14 mouse cellular contexts compared by ENCODE assay signal in the genomic region with DNA sequence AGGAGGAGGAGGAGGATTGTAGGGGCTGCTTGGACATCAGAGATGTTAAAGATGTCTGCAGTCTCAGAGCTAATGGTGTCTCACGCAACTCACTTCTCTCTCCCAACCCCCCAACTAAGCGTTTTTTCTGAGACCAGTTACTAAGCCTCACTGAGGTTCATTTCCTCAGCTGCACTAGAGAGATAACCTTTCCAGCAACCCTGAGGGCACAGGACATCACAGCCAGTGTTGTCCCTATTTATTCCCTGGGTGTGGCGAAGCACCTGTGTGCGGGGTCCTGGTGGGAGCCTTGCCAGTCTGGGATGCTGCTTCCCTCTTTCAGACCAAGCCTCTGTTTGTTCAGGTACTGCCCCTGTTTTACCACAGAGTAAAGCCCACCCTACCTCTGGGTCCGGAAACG. TPM values are rescaled to one million over a fixed set of nuclear protein-coding genes. Genes with fewer than 3 reads are reported as not detected.
DNase-seq lines count a peak whose midpoint lies in the region; ATAC-seq and TF ChIP-seq lines count a peak whose summit lies in the region.
"Had no signal": no experiment of that assay in that cellular context is flagged by ENCODE, and none has a peak within 500 bp of the region (broad histone marks: within the 10 kb centered on the region; RNA-seq: fewer than 3 reads in every experiment).

No protein-coding gene starts in this region.

- H3K9me3 ChIP-seq in heart, embryonic 12.5 days (replicated peaks), result no peaks in the 10 kb centered on the region
- H3K9me3 ChIP-seq in liver, embryonic 14.5 days (ENCODE audit: control insufficient read depth, low read length), result no peaks in the 10 kb centered on the region
- H3K9me3 ChIP-seq: limb, embryonic 10.5 days had no signal

- H3K9ac ChIP-seq in heart, embryonic 12.5 days, result 0 out of 2 replicates have a peak overlapping the region, but pooled peaks have one; percentile 2
- no peak overlapping the region for H3K9ac ChIP-seq in liver, embryonic 14.5 days (replicated peaks)

- no peak overlapping the region for H3K27ac ChIP-seq in heart, embryonic 12.5 days (ENCODE audit: poor library complexity, severe bottlenecking)
- peak overlapping the region; percentile 78 for H3K27ac ChIP-seq in layer of hippocampus, adult 2 months
- peak overlapping the region; percentile 91 for H3K27ac ChIP-seq in brown adipose tissue, adult 24 weeks (replicated peaks; ENCODE audit: low read depth, low read length)
- no peak overlapping the region for H3K27ac ChIP-seq in liver, embryonic 14.5 days
- H3K27ac ChIP-seq: limb, embryonic 10.5 days had no signal

- no peak for ATAC-seq in heart, embryonic 12.5 days (ENCODE audit: insufficient number of reproducible peaks, low FRiP score)
- peak; percentile 70 for ATAC-seq in liver, embryonic 14.5 days (ENCODE audit: insufficient read depth)
- ATAC-seq: activated CD4-positive, CD25-positive, alpha-beta regulatory T cell, adult 4 months had no signal

- peaks cover 79% of the 10 kb centered on the region for H3K4me1 ChIP-seq in heart, embryonic 12.5 days (replicated peaks)
- H3K4me1 ChIP-seq in brown adipose tissue, adult 24 weeks (ENCODE audit: control insufficient read depth, insufficient read depth, insufficient read length, low read length), result peaks cover 68% of the 10 kb centered on the region
- H3K4me1 ChIP-seq in liver, embryonic 14.5 days (replicated peaks; ENCODE audit: control insufficient read depth in 2 of 2, insufficient read depth in 2 of 2, low read length in 1 of 2), result peaks cover 14 to 33% of the 10 kb centered on the region in 2 experiments

- peaks cover 4% of the 10 kb centered on the region; the same call in 1 of the 2 replicates for H3K36me3 ChIP-seq in heart, embryonic 12.5 days
- no peaks in the 10 kb centered on the region for H3K36me3 ChIP-seq in liver, embryonic 14.5 days (replicated peaks; ENCODE audit: control insufficient read depth, insufficient read depth, low read depth)
- H3K36me3 ChIP-seq: limb, embryonic 10.5 days had no signal

- WGBS in heart, embryonic 12.5 days, result 50% methylated on average over 6 of the region's 6 CpGs
- WGBS in liver, embryonic 14.5 days (ENCODE audit: insufficient replicate concordance), result 18% methylated on average over 6 of the region's 6 CpGs

- DNase-seq in heart, adult 9 months (ENCODE audit: low spot score in 2 of 2), result no peak
- no peak for DNase-seq in layer of hippocampus, adult 2 months (ENCODE audit: low spot score in 2 of 2)
- no peak for DNase-seq in layer of hippocampus, adult 11-12 months (ENCODE audit: low spot score)
- DNase-seq in liver, embryonic 14.5 days (ENCODE audit: low read depth in 3 of 3, low spot score in 3 of 3), result no peak
- no peak for DNase-seq in embryo, embryonic 11 days
- no peak for DNase-seq in frontal cortex, postnatal 25 days (ENCODE audit: low spot score in 2 of 2)
- DNase-seq: cerebellum, adult 9-10 months; heart, postnatal 36 days; kidney, adult 18-20 months; thymus, postnatal 4 days had no signal

- H3K4me3 ChIP-seq in heart, embryonic 12.5 days, result no peak overlapping the region
- H3K4me3 ChIP-seq in layer of hippocampus, adult 2 months, result no peak overlapping the region
- no peak overlapping the region for H3K4me3 ChIP-seq in brown adipose tissue, adult 24 weeks (ENCODE audit: insufficient read depth, low read depth, low read length)
- no peak overlapping the region for H3K4me3 ChIP-seq in liver, embryonic 14.5 days (ENCODE audit: insufficient read depth in 1 of 2, low read depth in 2 of 2, low read length in 2 of 2)
- H3K4me3 ChIP-seq: limb, embryonic 10.5 days had no signal

- no peak for TF ChIP-seq EP300 in liver, embryonic 14.5 days (IDR thresholded peaks at IDR 0.05; ENCODE audit: low read depth)

- H3K27me3 ChIP-seq in heart, embryonic 12.5 days (replicated peaks), result no peaks in the 10 kb centered on the region
- H3K27me3 ChIP-seq in liver, embryonic 14.5 days (ENCODE audit: control insufficient read depth, insufficient read depth, low read length), result no peaks in the 10 kb centered on the region

- no peak overlapping the region for H3K4me2 ChIP-seq in heart, embryonic 12.5 days
- H3K4me2 ChIP-seq in liver, embryonic 14.5 days (ENCODE audit: low read depth), result peak overlapping the region; percentile 58

- no peak for TF ChIP-seq CTCF in layer of hippocampus, adult 2 months (conservative IDR thresholded peaks at IDR 0.05)
- no peak for TF ChIP-seq CTCF in liver, embryonic 14.5 days (IDR thresholded peaks at IDR 0.05; ENCODE audit: low read depth)

RNA-seq across cellular contexts. Expression of gene Sorbs1, which starts 23.9 kb away (rescaled TPM):
- polyA plus RNA-seq in heart, embryonic 12.5 days (2016; fragmentation: Nextera tagmentation; extraction: Ambion mirVana), result 86.6 and 89.3 TPM in 2 replicates
- 100 to 1,000 TPM; 222 to 229 TPM for total RNA-seq in layer of hippocampus, adult 2 months (2021)
- polyA plus RNA-seq in brown adipose tissue, adult 24 weeks (2012; ENCODE audit: insufficient read depth, insufficient read length, missing spikeins), result 254 and 431 TPM in 2 replicates
- polyA plus RNA-seq in liver, embryonic 14.5 days (2012; rRNA removed), result 6.6 and 11.3 TPM in 2 replicates
- polyA plus RNA-seq in liver, embryonic 14.5 days (2014; fragmentation: Nextera tagmentation; extraction: Ambion mirVana), result 31.0 and 32.5 TPM in 2 replicates

Comparison
In these comparisons a context has a peak if more than half of its experiments do, and no peak if none do; other contexts are left out.
1. H3K27ac ChIP-seq: peak in layer of hippocampus, adult 2 months (single experiment) and brown adipose tissue, adult 24 weeks (single experiment); none in heart, embryonic 12.5 days (single experiment) and liver, embryonic 14.5 days (single experiment).